Comparison of ENCODE assay signal across 10 mouse cellular contexts in the genomic region with DNA sequence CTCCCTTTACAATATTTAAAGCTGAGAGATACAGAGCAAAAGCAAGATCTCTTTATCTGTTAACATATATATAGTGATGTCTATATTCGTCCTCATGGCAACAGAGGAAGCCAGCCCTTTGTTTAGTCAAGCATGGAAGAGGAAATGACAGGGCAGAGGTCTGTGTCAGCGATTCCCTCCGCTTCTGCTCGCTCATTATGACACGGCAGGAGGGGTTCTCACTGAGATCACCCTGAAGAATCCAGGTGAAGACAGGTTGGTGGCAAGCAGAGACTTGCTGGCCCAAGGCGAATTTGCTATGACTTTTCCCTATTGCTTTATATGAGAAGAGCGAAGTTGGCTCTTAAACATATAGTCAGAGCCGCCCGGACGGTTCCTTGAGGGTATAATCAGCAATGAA. TPM values are rescaled to one million over a fixed set of nuclear protein-coding genes. Genes with fewer than 3 reads are reported as not detected.
DNase-seq lines count a peak whose midpoint lies in the region; ATAC-seq and TF ChIP-seq lines count a peak whose summit lies in the region.
"Had no signal": no experiment of that assay in that cellular context is flagged by ENCODE, and none has a peak within 500 bp of the region (broad histone marks: within the 10 kb centered on the region; RNA-seq: fewer than 3 reads in every experiment).

No protein-coding gene starts in this region.

- no peak overlapping the region for H3K27ac ChIP-seq in kidney, embryonic 14.5 days (ENCODE audit: low read depth, low read length)
- H3K27ac ChIP-seq in kidney, adult 2 months (ENCODE audit: insufficient read depth, low read depth, low read length) = no peak overlapping the region
- H3K27ac ChIP-seq in liver, embryonic 12.5 days = peak overlapping the region; percentile 94
- no peak overlapping the region for H3K27ac ChIP-seq in layer of hippocampus, adult 2 months

- no peak overlapping the region for H3K4me3 ChIP-seq in kidney, embryonic 14.5 days (ENCODE audit: low read length)
- H3K4me3 ChIP-seq in kidney, adult 2 months (ENCODE audit: insufficient read depth, low read depth, low read length) = no peak overlapping the region
- no peak overlapping the region for H3K4me3 ChIP-seq in liver, embryonic 12.5 days
- H3K4me3 ChIP-seq in layer of hippocampus, adult 2 months = no peak overlapping the region

- H3K27me3 ChIP-seq in kidney, embryonic 14.5 days (ENCODE audit: control insufficient read depth, insufficient read depth, low read length) = no peaks in the 10 kb centered on the region
- no peaks in the 10 kb centered on the region for H3K27me3 ChIP-seq in kidney, adult 2 months (replicated peaks; ENCODE audit: control insufficient read depth, insufficient read depth, low read length)
- no peaks in the 10 kb centered on the region for H3K27me3 ChIP-seq in liver, embryonic 12.5 days (replicated peaks)

- H3K4me1 ChIP-seq in kidney, embryonic 14.5 days (ENCODE audit: control insufficient read depth, insufficient read depth, low read length) = peaks cover 11% of the 10 kb centered on the region; the same call in 1 of the 2 replicates
- H3K4me1 ChIP-seq in kidney, adult 2 months (ENCODE audit: control insufficient read depth, insufficient read depth, low read length) = no peaks in the 10 kb centered on the region
- H3K4me1 ChIP-seq in liver, embryonic 12.5 days = peaks cover 54% of the 10 kb centered on the region

- ATAC-seq in kidney, embryonic 14.5 days (ENCODE audit: low FRiP score, low TSS enrichment) = 0 out of 2 replicates have a peak, but pooled peaks have one; percentile 57
- no peak for ATAC-seq in liver, embryonic 12.5 days
- ATAC-seq: forebrain, embryonic 16.5 days had no signal

- no peak overlapping the region for H3K9ac ChIP-seq in kidney, embryonic 14.5 days (ENCODE audit: low read depth, low read length)
- no peak overlapping the region for H3K9ac ChIP-seq in liver, embryonic 12.5 days

- H3K36me3 ChIP-seq in kidney, embryonic 14.5 days (ENCODE audit: control insufficient read depth, insufficient read depth, low read length) = no peaks in the 10 kb centered on the region
- H3K36me3 ChIP-seq in kidney, adult 2 months (ENCODE audit: control insufficient read depth, insufficient read depth, low read length) = no peaks in the 10 kb centered on the region
- H3K36me3 ChIP-seq in liver, embryonic 12.5 days = no peaks in the 10 kb centered on the region

- no peak for DNase-seq in kidney, adult 2 months
- DNase-seq in thymus, postnatal 14 days = peak; percentile 14
- DNase-seq in thymus, postnatal 0 days (ENCODE audit: low spot score) = no peak
- DNase-seq in yolk sac, embryonic 10.5 days (ENCODE audit: low spot score) = peak; percentile 39
- DNase-seq in adrenal gland, adult 2 months = no peak
- DNase-seq in layer of hippocampus, adult 2 months (ENCODE audit: low spot score in 2 of 2) = no peak
- DNase-seq: right cerebral cortex, adult 18-20 months had no signal

- no peaks in the 10 kb centered on the region for H3K9me3 ChIP-seq in kidney, embryonic 14.5 days (ENCODE audit: control insufficient read depth, low read length)
- H3K9me3 ChIP-seq in liver, embryonic 12.5 days (replicated peaks) = no peaks in the 10 kb centered on the region

- TF ChIP-seq CTCF in kidney, adult 2 months (conservative IDR thresholded peaks at IDR 0.05; ENCODE audit: insufficient read depth, insufficient read length, low read depth, low read length) = no peak
- no peak for TF ChIP-seq CTCF in layer of hippocampus, adult 2 months (conservative IDR thresholded peaks at IDR 0.05)

- WGBS in kidney, embryonic 14.5 days = 31% methylated on average over 10 of the region's 10 CpGs
- 52% methylated on average over 10 of the region's 10 CpGs for WGBS in kidney, adult 2 months
- WGBS in liver, embryonic 12.5 days (ENCODE audit: insufficient replicate concordance) = 53% methylated on average over 10 of the region's 10 CpGs

- H3K4me2 ChIP-seq in kidney, embryonic 14.5 days (replicated peaks; ENCODE audit: low read depth, low read length) = no peak overlapping the region
- H3K4me2 ChIP-seq in liver, embryonic 12.5 days = 0 out of 2 replicates have a peak overlapping the region, but pooled peaks have one; percentile 3

- no peak for TF ChIP-seq POLR2A in kidney, adult 2 months (IDR thresholded peaks at IDR 0.05; ENCODE audit: low read depth, low read length)

RNA-seq across cellular contexts. Expression of gene Suco, which starts 19.6 kb away (rescaled TPM):
- polyA plus RNA-seq in kidney, embryonic 14.5 days (2014; fragmentation: Nextera tagmentation; extraction: Ambion mirVana) = 20.2 and 30.6 TPM in 2 replicates
- polyA plus RNA-seq in kidney, adult 2 months (2012; rRNA removed) = 2.7 and 3.7 TPM in 2 replicates
- polyA plus RNA-seq in thymus, postnatal 0 days (2015; fragmentation: Nextera tagmentation; extraction: Ambion mirVana) = 17.8 and 25.0 TPM in 2 replicates
- 13.3 and 16.3 TPM in 2 replicates for polyA plus RNA-seq in liver, embryonic 12.5 days (2016; fragmentation: Nextera tagmentation; extraction: Ambion mirVana)
- total RNA-seq in adrenal gland, adult 2 months (2021) = 10 to 100 TPM; 38.8 to 48.0 TPM
- polyA plus RNA-seq in adrenal gland, adult 2 months (2012; rRNA removed) = 1.5 and 1.9 TPM in 2 replicates
- 10 to 100 TPM; 39.7 to 40.9 TPM for total RNA-seq in layer of hippocampus, adult 2 months (2021)

Comparison
In these comparisons a context has a peak if more than half of its experiments do, and no peak if none do; other contexts are left out.
1. DNase-seq: peak in thymus, postnatal 14 days (single experiment) and yolk sac, embryonic 10.5 days (single experiment); none in kidney, adult 2 months (single experiment), thymus, postnatal 0 days (single experiment), adrenal gland, adult 2 months (single experiment) and layer of hippocampus, adult 2 months (0 of 2).